Mouse (Mus musculus) thymus, postnatal 25 days (tissue): ENCODE results near the gene D13Ertd608e.
"Not testable (repeated sequence)": the region's sequence is repeated elsewhere in the genome, so short reads cannot be mapped to it uniquely, and the experiment has no call there.

ENCODE experiments used
- DNase-seq: peaks from one replicate; pipeline ENCODE4 v3.0.0; 2022

The D13Ertd608e gene

GRCm38 (mm10) chr13:119835320-119836056, at the start of gene D13Ertd608e:
D13Ertd608e (plus strand) TSS chr13:119836006.
- peak; percentile 46 for DNase-seq

DNA sequence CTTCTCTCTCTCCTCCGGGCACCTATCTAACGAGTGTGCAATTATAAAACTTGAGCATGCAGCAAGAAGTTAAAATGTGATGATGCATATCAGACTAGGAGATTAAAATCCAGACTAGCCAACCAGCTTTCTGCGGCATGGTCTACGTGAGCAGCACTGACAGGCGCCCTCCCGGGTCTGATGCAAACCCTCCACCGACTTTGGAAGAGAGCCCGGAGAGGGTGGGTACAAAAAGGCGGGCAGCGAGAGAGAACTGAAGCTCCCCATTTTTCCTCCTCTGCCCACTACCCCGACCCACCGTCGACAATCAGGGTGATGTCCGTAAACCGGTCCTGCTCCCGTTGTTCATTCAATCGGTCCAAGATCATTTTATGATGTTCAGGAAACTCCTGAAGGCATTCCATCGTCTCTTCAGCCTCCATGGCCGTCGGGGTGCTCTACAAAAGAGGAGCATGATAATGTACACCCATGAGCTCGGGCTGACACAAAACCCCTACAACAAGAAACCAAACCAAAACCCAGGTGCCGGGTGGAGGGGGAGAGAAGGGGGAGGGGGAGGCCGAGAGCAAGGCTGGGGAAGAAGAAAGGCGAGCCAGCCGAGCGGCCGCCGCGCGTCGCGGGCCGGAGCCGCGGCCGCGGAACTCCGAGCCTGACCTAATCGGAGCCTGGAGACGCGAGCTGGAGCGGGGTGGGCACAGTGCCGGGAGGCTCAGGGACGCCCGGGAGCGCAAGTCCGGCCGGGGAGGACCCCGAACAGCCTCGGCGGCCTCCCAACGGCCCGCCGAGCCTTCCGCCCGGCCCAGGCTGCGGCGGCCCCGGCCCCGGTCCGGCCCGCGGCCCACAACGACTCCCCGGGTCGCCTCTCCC, 45.7 kb upstream of the D13Ertd608e start:
- peak; percentile 57 for DNase-seq

DNA sequence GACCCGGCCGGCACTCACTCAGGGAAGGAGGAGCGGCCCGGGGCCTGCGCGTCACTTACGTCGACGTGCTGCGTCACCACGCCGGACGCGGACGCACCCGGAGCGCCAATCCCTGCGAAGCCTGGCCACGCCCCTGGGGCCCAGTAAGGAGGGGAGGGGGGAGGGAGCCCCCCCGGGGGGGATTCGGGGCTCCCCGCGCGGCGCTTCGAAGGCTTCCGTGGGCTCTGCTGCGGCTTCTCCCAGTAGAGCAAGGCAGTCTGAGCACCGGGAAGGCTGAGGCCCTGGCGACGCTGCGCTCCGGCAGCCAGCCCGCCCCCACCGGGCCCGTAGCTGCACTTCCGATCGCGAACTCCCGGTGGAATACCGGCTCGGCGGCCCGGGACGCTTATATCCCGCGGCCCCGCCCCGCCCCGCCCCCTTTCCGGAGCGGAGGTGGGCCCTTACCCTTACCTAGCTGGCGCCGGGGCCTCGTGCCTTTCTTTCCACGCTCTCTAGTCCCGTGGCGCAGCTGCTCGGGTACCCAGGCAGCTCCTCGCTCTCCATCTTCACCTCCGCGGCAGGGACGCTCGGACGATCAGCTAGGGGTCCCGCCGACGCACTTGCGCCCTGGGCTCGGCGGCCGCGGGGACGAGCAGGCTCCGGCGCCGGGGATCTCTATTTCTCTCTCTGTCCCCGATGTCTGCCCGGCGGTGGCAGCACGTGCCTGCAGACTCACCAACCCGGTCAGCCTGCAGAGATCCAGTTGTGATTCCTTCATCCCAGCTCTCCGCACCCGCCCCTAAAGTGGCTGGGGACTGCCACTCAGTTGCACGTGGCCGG, 44.8 kb upstream of the D13Ertd608e start, which contains the start of gene Zfp131:
Zfp131 (minus strand) TSS at position 129 of the 819 bp plus-strand sequence.
- peak; percentile 93 for DNase-seq

DNA sequence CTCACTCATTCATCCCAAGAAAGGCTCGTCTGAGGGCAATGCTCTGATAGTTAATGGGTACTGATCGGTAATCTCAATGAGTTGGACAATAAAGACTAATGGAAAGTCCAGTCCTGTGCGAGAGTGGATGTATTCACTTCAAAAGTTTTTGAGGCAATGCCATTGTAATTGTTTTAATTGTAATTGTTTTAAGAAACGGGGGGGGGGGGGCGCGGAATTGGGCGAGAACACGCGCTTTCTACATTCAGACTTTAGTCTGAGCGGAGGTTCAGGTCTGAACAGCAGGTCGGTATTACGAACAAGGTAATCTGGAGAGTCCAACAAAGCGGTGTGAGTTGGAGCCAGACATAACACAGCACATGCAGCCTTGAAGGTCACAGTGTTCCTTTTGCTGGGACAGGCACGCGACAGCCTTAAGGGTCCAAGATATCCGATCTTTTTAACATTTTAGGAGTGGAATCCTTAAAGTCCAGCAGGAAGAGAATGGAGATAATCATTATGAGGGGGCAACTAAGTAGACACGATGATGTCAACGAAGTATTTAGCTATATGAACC, 44.1 kb upstream of the D13Ertd608e start:
- no peak for DNase-seq

- DNase-seq: no peak
Observed at GRCm38 (mm10) chr13:119792791-119793404, 42.9 kb upstream of the D13Ertd608e start.

DNA sequence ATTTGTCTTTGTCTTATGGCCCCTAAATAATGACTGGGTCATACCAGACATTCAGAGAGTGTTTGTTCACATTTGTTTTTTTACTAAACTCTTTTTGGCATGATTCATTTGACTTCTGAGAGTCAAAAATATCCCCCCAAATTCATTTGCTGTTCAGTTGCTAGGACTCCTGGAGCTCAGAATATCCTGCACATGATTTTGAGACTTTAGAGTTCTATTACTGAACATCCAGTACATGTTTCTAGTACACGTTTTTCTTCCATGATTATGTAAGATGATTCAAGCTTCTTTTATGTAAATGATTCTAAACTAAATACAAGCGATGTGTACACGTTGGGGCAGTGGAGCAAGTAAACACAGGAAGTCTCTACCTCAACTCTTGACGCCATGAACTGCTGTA, 38.1 kb upstream of the D13Ertd608e start:
- DNase-seq: no peak

- DNase-seq: no peak
Observed at GRCm38 (mm10) chr13:119808937-119809336, 26.9 kb upstream of the D13Ertd608e start.

GRCm38 (mm10) chr13:119810031-119810430, 25.8 kb upstream of the D13Ertd608e start:
- no peak for DNase-seq

DNA sequence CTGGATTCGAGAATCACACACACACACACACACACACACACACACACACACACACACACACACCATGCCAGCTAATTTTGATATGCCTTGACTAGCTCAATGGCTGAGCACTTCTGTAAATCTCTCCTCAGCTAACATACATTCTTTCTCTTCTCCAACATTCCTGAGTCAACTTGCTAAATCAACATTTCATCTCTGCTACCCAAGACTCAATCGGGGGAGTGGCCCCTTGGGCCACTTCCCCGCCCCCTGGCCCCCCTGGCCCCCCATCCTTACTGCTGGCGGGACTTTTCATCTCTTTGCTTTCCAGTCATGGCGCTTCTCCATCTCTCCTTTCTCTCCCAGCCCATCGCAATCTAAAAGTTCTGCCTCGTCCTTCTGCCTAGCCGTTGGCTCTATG, 19.0 kb upstream of the D13Ertd608e start:
- DNase-seq: no peak

GRCm38 (mm10) chr13:119817579-119818206, 18.1 kb upstream of the D13Ertd608e start:
- DNase-seq: no peak

DNA sequence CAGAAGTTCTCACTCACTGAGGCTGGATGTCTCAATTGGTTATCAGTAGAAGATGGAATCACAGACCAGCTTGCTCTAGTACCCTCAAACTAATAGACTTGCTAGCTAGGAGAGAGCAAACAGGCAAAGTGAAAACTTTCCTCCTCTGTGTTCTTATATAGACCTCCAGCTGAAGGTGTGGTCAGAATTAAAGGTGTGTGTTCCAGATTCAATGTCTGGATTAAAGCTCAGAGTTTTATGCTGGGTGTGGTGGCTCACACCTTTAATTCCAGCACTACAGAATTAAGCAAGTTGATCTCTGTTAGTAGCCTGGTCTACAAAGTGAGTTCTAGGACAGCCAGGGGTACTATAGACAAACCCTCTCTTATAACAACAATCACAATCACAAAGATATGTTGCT, 5.7 kb upstream of the D13Ertd608e start, which contains the start of gene AF067063:
AF067063 (minus strand) TSS at position 101 of the 400 bp plus-strand sequence.
- not testable (repeated sequence) for DNase-seq

DNA sequence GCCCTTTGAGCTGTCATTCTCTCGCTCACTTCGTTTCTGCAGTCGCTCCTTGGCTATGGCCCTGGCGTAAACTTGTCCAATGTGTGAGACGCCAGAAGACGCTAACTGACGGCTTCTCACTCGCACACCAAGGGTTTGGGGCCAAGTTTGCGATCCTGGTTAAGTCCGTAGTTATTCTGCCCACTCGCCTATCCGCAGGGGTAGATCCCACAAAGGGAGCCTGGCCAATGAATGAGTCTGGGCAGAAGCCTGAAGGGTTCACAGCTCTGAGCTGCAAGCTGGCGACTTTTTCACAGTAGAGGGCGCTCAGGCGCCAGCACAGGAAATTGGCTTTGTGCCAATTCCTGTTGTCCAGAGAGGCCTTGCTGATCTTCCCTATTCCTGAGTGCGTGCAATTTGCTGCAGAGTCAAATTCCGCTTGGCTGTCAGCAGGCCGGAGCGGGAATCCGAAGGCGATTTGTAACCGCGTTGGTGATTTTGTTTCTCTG, 562 bp downstream of the D13Ertd608e start:
- peak; percentile 9 for DNase-seq

- peak; percentile 26 for DNase-seq
Observed at GRCm38 (mm10) chr13:119837719-119838337, 2.0 kb downstream of the D13Ertd608e start.

- not testable (repeated sequence) for DNase-seq
Observed at GRCm38 (mm10) chr13:119839982-119840381, 4.2 kb downstream of the D13Ertd608e start.

DNA sequence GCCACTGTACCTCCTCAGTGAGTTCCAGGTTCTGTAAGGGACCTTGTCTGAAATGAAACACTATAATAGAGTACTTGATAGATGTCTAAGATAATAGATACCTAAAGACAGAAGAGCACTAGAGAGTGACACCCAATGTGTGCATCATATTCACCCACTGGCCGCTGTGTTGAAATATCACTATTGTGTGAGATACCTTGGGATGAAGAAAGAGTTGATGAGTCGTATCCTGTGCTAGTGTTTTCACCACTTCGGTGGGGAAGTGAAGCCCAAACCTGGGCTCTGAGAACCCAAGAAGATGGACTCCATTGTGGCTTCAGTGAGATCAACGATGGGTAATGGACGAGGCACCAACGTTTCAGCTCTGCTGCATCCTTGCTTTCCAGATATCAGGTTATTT, 26.6 kb downstream of the D13Ertd608e start:
- DNase-seq: not testable (repeated sequence)

DNA sequence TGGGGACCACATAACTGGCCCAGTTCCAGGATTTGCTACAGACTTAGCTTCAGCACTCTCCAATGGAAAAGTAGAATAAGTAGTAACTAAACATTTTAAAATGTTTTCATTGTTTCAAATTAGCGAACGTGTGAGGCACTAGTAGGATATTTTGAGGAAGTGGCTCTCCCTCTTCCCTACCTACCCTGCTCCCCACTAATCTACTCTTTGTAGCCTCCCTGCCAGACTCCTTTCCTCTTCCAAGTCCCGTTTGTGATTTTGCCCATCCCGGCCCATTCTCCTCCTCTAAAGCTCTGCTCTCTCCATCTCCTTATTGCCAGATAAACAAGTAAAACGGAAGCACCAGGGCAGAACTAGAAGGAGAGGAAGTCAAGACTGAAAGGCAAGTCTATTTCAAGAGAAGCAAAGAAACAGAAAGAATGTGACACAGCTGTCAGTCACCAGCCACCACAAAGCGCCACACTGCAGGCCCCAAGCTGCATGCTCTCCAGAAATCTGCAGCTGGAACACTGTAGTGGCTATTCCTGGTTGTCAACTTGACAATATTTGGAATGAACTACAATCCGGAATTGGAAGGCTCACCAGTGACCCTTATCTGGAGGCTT, 28.7 kb downstream of the D13Ertd608e start:
- not testable (repeated sequence) for DNase-seq

GRCm38 (mm10) chr13:119886896-119887295, 51.1 kb downstream of the D13Ertd608e start:
- DNase-seq: not testable (repeated sequence)

- DNase-seq: not testable (repeated sequence)
Observed at GRCm38 (mm10) chr13:119894685-119895084, 58.9 kb downstream of the D13Ertd608e start, which contains the start of gene Tcstv1. Tcstv1 (minus strand) TSS chr13:119894785.
